Mouse (Mus musculus) liver, embryonic 11.5 days (tissue): Measurements from ENCODE around the gene Gm11639. TPM values are rescaled to one million over a fixed set of nuclear protein-coding genes. Genes with fewer than 3 reads are reported as not detected.

Source experiments
- ATAC-seq: fragments of 200-750 bp; cut with Nextera tagmentation; replicated peaks from 2 replicates; pipeline ENCODE4 v1.8.0; 2017; ENCODE audit warnings: moderate number of reproducible peaks, mild to moderate bottlenecking, moderate TSS enrichment, moderate library complexity; ENCODE audit not compliant: low FRiP score
- DNase-seq: peaks from one replicate; pipeline ENCODE4 v3.0.0-alpha.2; 2017; ENCODE audit warnings: low spot score
- H3K27ac ChIP-seq: fragments of 300-500 bp; sonication (generic); 2 replicates; pipeline ENCODE4 v1.5.1; 2014; ENCODE audit warnings: mild to moderate bottlenecking, low read depth, low read length, control low read depth
- H3K27me3 ChIP-seq: fragments of 300-500 bp; sonication (generic); replicated peaks from 2 replicates; pipeline ENCODE4 v1.6.1; 2014; ENCODE audit warnings: low read length, mixed read lengths; ENCODE audit not compliant: control insufficient read depth, insufficient read depth
- H3K36me3 ChIP-seq: fragments of 300-500 bp; sonication (generic); 2 replicates; pipeline ENCODE4 v1.6.1; 2014; ENCODE audit warnings: mild to moderate bottlenecking, low read length, moderate library complexity, mixed read lengths; ENCODE audit not compliant: control insufficient read depth, insufficient read depth
- H3K4me1 ChIP-seq: fragments of 300-500 bp; sonication (generic); replicated peaks from 2 replicates; pipeline ENCODE4 v1.6.1; 2014; ENCODE audit warnings: low read length, mixed read lengths; ENCODE audit not compliant: control insufficient read depth, insufficient read depth
- H3K4me2 ChIP-seq: fragments of 300-500 bp; sonication (generic); 2 replicates; pipeline ENCODE4 v1.6.1; 2014; ENCODE audit warnings: mild to moderate bottlenecking, control low read depth, moderate library complexity
- H3K4me3 ChIP-seq: fragments of 300-500 bp; sonication (generic); 2 replicates; pipeline ENCODE4 v1.5.1; 2014; ENCODE audit warnings: low read depth, low read length, control low read depth
- H3K9ac ChIP-seq: fragments of 300-500 bp; sonication (generic); 2 replicates; pipeline ENCODE4 v1.6.1; 2014; ENCODE audit warnings: low read depth, low read length, control low read depth
- H3K9me3 ChIP-seq: fragments of 300-500 bp; sonication (generic); 2 replicates; pipeline ENCODE4 v1.6.1; 2016; ENCODE audit warnings: low read length, inconsistent platforms, mixed read lengths; ENCODE audit not compliant: control insufficient read depth
- WGBS: fragments of 180-500 bp; shearing (Covaris S2); extraction: QIAGEN DNeasy Blood & Tissue Kit; methylation state at CpG from one replicate; pipeline ENCODE4 v1.1.7; 2014; 5-methylcytosine and 5-hydroxymethylcytosine counted together
- polyA plus RNA-seq: library from polyadenylated mRNA; unstranded; fragments of >200 nt; fragmentation: Nextera tagmentation; extraction: Ambion mirVana; gene quantifications from 2 replicates; pipeline ENCODE4 v1.2.1, GENCODE M21; 2014

Gm11639 gene
- polyA plus RNA-seq, 1 experiment from 2014 or later, result 0.05 TPM

DNA sequence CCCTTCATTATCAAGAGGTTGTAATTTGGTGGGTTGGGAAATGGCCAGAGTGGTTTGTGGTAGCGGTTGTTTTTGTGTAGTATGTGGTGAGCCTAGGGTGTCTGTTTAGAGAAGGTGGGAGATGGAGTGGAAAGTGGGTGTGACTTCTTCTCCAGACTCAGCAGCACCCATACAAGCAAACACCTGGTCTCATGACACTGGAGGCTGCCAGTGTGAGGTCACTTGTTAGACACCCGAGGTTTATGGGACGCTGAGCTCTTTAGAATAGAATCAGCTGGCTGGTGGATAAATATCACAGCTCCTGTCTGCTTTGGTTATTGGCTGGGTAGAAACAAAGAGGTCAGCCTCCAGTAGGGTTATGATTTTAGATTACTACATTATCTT lies 21.6 kb upstream of the Gm11639 start:
- no peak for DNase-seq
- WGBS, result 66% methylated on average over 3 of the region's 3 CpGs
- no peak for ATAC-seq

GRCm38 (mm10) chr11:104664441-104664840 lies 21.1 kb upstream of the Gm11639 start:
- Histone ChIP-seq H3K9me3 (peaks cover 3% of the 10 kb centered on the region; the same call in 1 of the 2 replicates), H3K36me3 (no peaks in the 10 kb centered on the region), H3K4me1 (peaks cover 14% of the 10 kb centered on the region), H3K4me2 (no peak overlapping the region), H3K4me3 (no peak overlapping the region), H3K27me3 (no peaks in the 10 kb centered on the region), H3K27ac (no peak overlapping the region), H3K9ac (no peak overlapping the region)
- ATAC-seq (no peak), DNase-seq (no peak)

More for the DNA sequence above, 21.6 kb upstream of the Gm11639 start:
- no peaks in the 10 kb centered on the region for H3K36me3 ChIP-seq
- H3K4me3 ChIP-seq, result no peak overlapping the region
- no peak overlapping the region for H3K27ac ChIP-seq
- H3K4me1 ChIP-seq, result peaks cover 14% of the 10 kb centered on the region
- no peak overlapping the region for H3K4me2 ChIP-seq
- no peaks in the 10 kb centered on the region for H3K27me3 ChIP-seq
- H3K9me3 ChIP-seq, result peaks cover 3% of the 10 kb centered on the region; the same call in 1 of the 2 replicates
- H3K9ac ChIP-seq, result no peak overlapping the region

- no peak for ATAC-seq
- WGBS, result 63% methylated on average over 5 of the region's 5 CpGs
Measured at GRCm38 (mm10) chr11:104667399-104667798, 18.1 kb upstream of the Gm11639 start.

DNA sequence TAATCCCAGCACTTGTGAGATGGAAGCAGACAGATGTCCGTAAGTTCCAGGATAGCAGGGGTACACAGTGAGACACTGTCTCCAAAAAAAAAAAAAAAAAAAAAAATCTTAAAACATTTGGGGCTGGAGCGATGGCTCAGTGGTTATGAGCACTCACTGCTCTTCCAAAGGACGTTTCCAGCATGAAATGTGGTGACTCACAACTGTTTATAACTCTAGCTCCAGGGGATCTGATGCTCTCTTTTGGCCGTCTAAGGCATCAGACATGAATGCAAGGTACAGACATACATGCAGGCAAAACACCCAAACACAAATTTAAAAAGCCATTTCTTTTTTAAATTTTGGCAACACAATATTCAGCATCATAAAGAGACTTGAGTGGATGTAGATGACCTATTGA lies 12.1 kb upstream of the Gm11639 start:
- H3K36me3 ChIP-seq, result no peaks in the 10 kb centered on the region
- WGBS, result 81% methylated on average over 4 of the region's 4 CpGs
- no peaks in the 10 kb centered on the region for H3K9me3 ChIP-seq
- no peaks in the 10 kb centered on the region for H3K27me3 ChIP-seq
- H3K27ac ChIP-seq, result no peak overlapping the region
- no peaks in the 10 kb centered on the region for H3K4me1 ChIP-seq
- H3K9ac ChIP-seq, result no peak overlapping the region
- no peak for ATAC-seq
- no peak overlapping the region for H3K4me3 ChIP-seq
- no peak overlapping the region for H3K4me2 ChIP-seq
- DNase-seq, result no peak

More at GRCm38 (mm10) chr11:104667399-104667798, 18.1 kb upstream of the Gm11639 start:
- no peak overlapping the region for H3K4me2 ChIP-seq
- DNase-seq, result no peak
- no peak overlapping the region for H3K9ac ChIP-seq
- no peaks in the 10 kb centered on the region for H3K27me3 ChIP-seq
- H3K36me3 ChIP-seq, result no peaks in the 10 kb centered on the region
- no peaks in the 10 kb centered on the region for H3K9me3 ChIP-seq
- H3K4me1 ChIP-seq, result peaks cover 4% of the 10 kb centered on the region
- H3K27ac ChIP-seq, result no peak overlapping the region
- no peak overlapping the region for H3K4me3 ChIP-seq

- Histone ChIP-seq H3K9ac (no peak overlapping the region), H3K4me2 (no peak overlapping the region), H3K27me3 (no peaks in the 10 kb centered on the region), H3K36me3 (no peaks in the 10 kb centered on the region), H3K4me3 (no peak overlapping the region), H3K27ac (no peak overlapping the region), H3K4me1 (no peaks in the 10 kb centered on the region), H3K9me3 (no peaks in the 10 kb centered on the region)
- peak; percentile 34; the same call in 1 of the 2 replicates for ATAC-seq
- no peak for DNase-seq
- WGBS, result 85% methylated on average over 11 of the region's 11 CpGs
Measured at GRCm38 (mm10) chr11:104674768-104675167, 10.7 kb upstream of the Gm11639 start.

DNA sequence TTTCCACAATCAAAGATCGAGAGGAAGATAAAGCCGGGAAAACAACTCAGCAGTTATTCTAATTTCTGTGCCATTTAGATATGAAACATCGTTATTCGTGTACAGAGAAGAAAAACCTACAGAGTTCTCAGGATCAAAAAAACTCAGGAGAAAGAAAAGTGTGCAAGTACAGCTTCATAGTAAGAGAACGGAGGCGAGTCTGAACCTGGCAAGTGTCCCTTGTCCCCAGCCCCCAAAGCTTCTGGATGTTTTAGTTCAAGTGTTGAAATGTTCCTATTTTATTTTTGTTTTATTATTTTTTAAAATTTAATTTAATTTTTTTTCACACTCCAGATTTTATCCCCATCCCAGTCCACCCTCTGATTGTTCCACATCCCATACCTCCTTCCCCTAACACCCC lies 7.7 kb downstream of the Gm11639 start:
- Histone ChIP-seq H3K9me3 (no peaks in the 10 kb centered on the region), H3K27me3 (no peaks in the 10 kb centered on the region), H3K27ac (no peak overlapping the region), H3K4me1 (no peaks in the 10 kb centered on the region), H3K9ac (no peak overlapping the region), H3K4me3 (no peak overlapping the region), H3K4me2 (no peak overlapping the region), H3K36me3 (no peaks in the 10 kb centered on the region)
- no peak for DNase-seq
- ATAC-seq, result no peak
- 86% methylated on average over 6 of the region's 6 CpGs for WGBS

DNA sequence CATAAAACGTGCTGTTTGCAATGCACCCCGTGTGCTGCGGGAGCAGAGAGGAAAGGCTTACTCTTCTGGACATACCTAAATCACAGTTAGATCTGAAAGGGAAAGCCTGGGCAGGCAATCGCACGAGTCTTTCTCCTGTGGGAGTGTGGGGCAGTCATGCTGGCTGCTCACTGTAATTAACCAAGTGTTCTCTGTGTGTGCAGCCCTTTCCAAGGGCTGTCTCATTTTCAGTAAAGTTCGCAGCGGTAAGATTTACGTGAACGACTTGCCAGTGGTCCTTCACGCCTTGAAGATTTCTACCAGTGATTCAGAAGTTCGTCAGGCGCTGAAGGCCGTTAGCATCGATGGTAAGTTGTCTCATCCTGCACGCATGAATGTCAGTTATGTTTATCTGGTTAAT lies 18.6 kb downstream of the Gm11639 start:
- no peak overlapping the region for H3K4me2 ChIP-seq
- no peaks in the 10 kb centered on the region for H3K27me3 ChIP-seq

GRCm38 (mm10) chr11:104707084-104707483 lies 21.6 kb downstream of the Gm11639 start:
- DNase-seq (no peak), ATAC-seq (no peak)
- H3K9me3 ChIP-seq, result no peaks in the 10 kb centered on the region
- no peaks in the 10 kb centered on the region for H3K27me3 ChIP-seq
- WGBS, result 60% methylated on average over 2 of the region's 2 CpGs
- H3K4me2 ChIP-seq, result no peak overlapping the region
- no peak overlapping the region for H3K27ac ChIP-seq
- no peak overlapping the region for H3K4me3 ChIP-seq
- H3K4me1 ChIP-seq, result no peaks in the 10 kb centered on the region
- H3K36me3 ChIP-seq, result no peaks in the 10 kb centered on the region
- no peak overlapping the region for H3K9ac ChIP-seq

More for the DNA sequence above, 18.6 kb downstream of the Gm11639 start:
- DNase-seq (no peak), ATAC-seq (no peak)
- Histone ChIP-seq H3K27ac (no peak overlapping the region), H3K4me1 (no peaks in the 10 kb centered on the region), H3K36me3 (no peaks in the 10 kb centered on the region), H3K9me3 (no peaks in the 10 kb centered on the region), H3K9ac (no peak overlapping the region), H3K4me3 (no peak overlapping the region)
- 71% methylated on average over 15 of the region's 15 CpGs for WGBS

- no peak overlapping the region for H3K4me2 ChIP-seq
- no peaks in the 10 kb centered on the region for H3K36me3 ChIP-seq
- ATAC-seq (no peak), DNase-seq (no peak)
- H3K4me3 ChIP-seq, result no peak overlapping the region
- H3K27ac ChIP-seq, result no peak overlapping the region
- no peaks in the 10 kb centered on the region for H3K4me1 ChIP-seq
- no peaks in the 10 kb centered on the region for H3K27me3 ChIP-seq
- H3K9me3 ChIP-seq, result no peaks in the 10 kb centered on the region
- no peak overlapping the region for H3K9ac ChIP-seq
- 85% methylated on average over 8 of the region's 9 CpGs for WGBS
Measured at GRCm38 (mm10) chr11:104744995-104745568, 59.6 kb downstream of the Gm11639 start.
